Mouse (Mus musculus) cerebellum, postnatal 4 days (tissue): ENCODE data around the gene Sinhcaf.
"Not testable (repeated sequence)": the region's sequence is repeated elsewhere in the genome, so short reads cannot be mapped to it uniquely, and the experiment has no call there.

Source experiments
- DNase-seq, 2 experiments: peaks; one replicate each; pipeline ENCODE4 v3.0.0; 2022; ENCODE audit warnings: low spot score in 2 of 2, mixed read lengths in 1 of 2

Gene Sinhcaf

DNA sequence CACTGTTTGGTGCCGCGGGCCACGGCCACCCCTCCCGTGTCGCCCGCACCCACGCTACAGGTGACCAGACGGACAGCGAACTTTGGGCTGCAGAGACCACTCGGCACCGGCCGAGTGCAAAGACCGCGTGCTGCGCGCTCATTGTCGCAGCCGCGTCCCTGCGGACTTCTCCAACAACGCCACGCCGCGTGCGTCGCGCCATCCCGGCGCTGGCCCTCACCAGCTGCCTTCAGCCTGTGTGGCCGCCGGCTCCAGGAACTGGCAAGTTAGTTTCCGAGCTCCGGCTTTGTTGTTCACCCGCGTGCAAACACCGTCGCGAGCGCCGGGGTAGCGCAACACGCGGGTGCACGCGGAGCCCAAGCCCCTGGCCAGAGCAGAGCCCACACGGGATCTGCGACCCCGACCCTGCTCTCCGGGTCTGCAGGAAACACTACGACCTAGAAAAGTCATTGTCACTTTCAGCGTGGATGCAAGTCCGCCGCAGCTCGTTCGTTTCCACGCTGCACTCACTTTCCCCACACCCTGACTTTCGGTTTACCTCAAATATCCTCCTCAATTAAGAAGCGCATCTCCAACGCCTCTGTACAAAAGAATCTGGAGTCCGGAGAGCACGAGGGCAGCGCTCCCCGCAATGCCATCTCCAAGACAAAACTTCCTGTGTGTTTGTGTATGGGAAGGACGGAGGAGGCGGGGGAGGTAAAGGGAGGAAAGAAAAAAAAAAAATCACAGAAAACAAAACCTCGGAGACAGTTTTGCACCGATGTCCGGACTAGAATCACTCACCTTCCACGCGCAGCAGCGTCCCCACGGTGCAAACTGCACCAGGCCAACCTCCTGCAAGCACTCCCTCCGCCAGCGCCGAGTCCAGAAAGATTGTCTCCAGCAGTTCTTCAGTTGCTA lies 508 bp downstream of the Sinhcaf start:
- peak in 1 of 2 experiments; percentile 43 for DNase-seq

DNA sequence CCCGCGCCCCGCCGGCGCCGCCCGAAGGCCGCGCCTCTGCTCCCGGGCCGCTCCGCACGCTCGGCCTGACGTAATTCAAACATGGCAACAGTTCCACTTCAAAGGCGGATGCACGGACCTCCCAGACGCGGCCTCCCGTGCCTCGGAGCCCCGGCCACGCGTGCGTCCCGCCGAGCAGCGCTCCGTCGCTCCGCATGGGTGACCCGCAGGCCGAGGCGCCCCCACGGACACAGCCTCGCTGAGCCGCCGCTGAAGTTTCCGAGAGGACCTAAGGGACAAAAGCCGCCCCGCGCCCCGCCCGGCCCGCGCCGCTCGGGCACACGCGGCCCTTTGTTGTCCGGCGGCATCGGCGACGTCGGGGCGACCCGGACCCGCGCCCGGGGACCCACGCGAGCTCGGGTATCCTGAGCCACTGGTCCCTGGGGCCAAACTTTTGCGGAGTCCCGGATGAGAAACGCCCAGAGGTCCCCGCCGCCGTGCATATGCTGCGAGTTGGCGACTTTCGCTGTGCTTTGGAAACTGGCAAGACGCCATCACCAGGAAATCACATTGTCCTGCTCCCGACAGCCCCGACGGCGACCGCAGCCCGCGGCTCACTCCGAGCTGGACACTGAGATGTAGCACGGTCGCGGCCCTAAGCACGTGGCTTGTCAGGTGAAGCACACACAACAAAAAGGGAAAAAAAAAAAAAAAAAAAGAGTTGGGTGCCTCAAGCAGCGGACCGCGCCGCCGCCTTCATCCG lies 1.3 kb downstream of the Sinhcaf start:
- DNase-seq, result peak; percentile 28 to 64

DNA sequence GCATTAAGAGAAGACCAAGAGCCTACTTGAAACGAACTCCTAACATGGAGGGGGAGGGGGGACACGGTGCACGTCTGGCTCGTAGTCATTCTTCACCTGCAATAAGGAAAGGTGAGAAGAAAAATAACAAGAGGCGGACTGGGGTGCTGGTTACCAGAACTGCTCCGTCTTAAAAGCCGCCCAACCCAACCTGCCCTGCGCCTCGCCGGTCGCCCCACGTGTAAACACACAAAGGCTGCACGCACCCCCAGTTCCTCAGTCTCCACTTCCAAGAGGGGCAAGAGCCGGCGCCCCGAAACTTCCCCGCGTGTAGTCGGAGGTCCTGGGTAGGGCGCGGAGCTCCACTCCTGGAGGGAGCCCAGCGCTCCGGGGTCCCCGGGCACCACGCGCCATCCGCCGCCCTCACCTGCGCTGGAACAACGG lies 1.9 kb downstream of the Sinhcaf start:
- no peak for DNase-seq

DNA sequence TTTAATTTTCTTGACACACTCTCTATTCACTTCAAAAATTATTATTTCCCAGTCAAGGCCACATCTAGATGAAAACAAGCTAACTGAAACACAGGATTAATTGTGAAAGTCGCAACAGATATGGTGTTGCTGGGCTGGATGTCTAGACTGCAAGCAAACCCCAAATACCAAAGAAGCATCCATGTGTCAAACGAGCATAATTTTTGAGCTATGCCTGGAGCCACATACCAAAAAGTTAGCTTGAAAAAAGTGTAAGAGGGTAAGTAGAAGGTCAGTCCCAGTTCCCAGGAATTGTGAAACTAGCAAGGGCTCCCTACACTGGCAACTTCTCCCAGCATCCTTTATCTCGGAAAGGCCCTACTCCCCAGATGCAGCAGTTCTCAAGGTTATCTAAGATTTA lies 2.6 kb downstream of the Sinhcaf start:
- DNase-seq, result no peak

DNA sequence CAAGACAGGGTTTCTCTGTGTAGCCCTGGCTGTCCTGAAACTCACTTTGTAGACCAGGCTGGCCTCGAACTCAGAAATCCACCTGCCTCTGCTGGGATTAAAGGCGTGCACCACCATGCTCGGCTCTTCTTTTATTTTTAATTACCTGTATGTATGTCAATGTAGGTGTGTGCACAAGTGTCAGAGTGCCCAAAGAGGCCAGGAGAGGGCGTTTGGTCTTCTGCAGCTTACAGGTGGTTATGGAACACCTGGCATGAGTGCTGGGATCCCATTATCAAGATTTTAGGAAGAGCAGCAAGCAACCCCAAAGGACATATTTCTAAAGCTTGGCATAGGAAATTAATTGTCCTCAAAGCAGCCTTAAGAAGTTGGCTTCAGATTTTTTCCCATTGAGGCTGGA lies 3.9 kb downstream of the Sinhcaf start:
- no peak for DNase-seq

DNA sequence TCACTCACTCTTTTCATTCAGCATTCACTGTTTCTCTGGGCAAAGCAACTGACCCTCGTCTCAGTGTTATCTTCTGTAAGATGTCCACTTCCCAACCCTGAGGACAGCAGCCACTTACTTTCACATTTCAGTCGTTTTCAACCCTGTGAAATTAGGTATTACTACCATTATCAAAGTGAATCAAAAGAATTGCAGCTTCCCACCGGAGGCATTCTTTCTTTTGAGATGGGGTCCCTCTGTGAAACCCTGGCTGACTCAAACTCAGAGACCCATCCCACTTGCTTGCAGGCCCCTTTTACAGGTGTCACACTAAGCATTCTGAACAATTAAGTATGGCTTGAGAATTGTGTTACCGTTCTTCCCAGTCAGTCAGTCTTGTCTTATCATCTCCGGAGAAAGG lies 4.4 kb downstream of the Sinhcaf start:
- no peak for DNase-seq

DNA sequence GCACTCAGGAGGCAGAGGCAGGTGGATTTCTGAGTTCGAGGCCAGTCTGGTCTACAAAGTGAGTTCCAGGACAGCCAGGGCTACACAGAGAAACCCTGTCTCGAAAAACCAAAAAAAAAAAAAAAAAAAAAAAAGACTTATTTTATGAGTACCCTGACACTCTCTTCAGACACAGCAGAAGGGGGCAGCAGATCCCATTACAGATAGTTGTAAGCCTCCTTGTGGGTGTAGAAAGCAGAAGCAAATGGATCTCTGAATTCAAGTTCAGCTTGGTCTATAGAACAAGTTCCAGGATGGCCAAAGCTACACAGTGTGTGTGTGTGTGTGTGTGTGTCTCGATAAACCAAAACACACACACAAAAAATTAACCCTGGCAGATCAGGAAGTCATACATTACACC lies 5.9 kb downstream of the Sinhcaf start:
- not testable (repeated sequence) for DNase-seq

DNA sequence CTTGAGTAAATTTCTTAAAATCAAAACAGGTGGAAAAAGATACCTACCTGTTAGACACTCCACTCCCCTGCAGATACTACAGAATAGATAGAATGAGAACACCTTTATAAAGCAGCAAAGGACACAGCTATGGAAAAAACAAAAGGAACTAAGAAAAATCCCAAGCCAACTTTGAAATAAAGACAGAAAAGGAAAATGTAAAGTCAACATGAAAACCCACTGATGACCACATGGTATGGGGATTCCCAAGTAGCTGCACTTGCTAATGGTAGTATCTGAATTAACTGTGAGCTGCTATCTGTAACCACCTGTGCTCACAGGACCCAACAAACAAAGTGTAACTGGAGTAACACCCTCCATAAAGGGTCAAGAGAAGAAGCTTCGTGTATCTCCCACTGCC lies 8.6 kb downstream of the Sinhcaf start:
- no peak for DNase-seq

DNA sequence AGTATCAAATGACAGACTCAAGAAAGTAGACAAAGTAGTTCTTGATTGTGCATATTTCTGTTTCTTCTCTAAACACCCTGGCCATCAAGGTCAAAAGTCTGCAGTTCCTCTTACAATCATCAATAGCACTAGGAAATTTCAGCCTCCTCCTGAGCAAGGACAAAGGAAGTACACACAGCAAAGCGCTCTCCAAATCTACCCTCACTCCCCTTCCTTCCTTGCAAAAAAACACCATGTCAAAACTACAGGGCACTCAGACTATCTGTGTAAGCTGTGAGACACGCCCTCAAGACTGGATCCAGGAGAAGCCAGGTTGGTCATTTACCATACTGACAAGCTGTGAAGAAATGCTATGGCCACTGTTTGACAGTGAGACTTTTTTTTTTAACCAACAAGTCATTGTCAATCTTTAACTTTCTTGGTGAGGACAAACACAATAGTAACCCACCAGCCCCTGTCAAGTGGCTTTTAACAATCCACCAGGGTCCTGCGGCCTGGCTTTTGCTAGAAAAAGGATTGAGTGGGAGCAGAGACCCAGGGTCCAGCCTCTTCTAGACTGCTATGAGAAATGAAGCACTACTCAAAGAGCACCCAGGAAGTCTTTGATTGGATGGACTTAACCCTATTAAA lies 11.2 kb downstream of the Sinhcaf start:
- DNase-seq, result no peak

DNA sequence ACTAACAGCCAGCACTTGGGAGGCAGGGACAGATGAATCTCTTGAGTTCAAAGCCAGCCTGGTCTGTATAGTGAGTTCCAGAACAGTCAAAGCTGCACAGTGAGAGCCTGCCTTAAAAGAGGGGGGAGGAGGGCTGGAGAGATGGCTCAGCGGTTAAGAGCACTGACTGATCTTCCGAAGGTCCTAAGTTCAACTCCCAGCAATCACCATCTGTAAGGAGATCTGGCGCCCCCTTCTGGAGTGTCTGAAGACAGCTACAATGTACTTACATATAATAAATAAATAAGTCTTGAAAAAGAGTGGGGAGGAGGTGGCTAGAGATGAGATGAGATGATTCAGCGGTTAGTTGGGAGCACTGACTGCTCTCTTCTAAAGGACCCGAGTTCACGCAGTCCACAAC lies 15.0 kb downstream of the Sinhcaf start:
- no peak for DNase-seq

DNA sequence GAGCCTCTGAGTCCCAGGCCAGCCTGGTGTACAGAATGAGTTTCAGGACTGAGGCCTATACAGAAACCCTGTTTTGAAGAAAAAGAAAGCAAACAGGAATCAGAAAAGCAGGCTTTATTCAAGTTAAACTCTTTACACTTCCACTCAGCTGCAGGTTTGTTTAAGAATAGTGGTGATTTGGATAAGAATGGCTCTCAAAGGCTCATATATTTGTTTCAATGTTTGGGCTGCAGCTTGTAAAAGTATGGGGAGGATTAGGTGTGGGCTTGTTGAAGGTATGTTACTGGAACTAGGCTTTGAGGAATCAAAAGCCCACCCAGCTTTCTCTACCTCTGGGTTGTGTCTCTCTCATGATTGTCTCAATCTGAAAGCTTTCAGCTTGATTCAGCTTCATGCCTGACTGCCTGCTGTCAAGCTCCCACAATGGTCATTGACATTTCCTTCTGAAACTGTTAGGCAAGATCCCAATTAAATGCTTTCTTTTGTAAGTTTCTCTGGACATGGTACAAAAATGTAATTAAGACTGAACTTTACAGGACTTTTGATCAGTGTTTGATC lies 27.3 kb downstream of the Sinhcaf start:
- DNase-seq, result no peak

DNA sequence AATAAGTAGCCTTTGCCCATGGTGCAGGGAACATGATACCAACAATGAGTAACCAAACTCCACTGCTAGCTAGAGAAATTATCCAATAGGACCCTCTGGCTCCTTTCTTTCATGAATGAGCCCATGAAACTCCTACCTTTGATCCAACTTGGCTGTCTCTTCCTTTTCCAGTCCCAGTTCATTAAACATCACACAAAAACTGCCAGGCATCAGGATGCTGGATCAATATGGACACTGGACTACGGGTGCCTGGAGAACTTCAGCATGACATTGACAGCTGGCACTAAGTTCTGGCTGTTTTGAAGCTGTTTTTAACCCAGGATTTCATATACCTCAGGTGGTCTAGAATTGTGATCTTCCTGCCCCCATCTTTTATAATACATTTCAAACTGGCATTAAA lies 28.6 kb downstream of the Sinhcaf start:
- DNase-seq, result no peak

DNA sequence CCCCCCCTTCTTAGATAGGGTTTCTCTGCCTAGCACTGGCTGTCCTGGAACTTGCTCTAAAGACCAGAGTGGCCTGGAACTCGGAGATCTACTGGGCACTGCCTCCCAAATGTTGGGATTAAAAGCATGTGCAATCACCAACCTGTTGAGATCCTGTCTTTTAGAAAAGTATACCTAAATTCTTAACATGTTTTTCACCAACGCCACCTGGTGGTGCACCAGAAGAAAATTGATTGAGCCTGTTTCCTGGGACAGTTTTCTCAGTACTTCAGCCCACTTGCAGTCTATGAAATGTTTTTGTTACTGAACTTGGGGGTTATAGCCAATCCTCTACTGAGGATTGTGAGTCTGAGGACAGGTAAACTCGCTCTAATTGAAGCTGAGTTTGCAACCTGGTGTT lies 29.4 kb downstream of the Sinhcaf start:
- DNase-seq, result no peak

DNA sequence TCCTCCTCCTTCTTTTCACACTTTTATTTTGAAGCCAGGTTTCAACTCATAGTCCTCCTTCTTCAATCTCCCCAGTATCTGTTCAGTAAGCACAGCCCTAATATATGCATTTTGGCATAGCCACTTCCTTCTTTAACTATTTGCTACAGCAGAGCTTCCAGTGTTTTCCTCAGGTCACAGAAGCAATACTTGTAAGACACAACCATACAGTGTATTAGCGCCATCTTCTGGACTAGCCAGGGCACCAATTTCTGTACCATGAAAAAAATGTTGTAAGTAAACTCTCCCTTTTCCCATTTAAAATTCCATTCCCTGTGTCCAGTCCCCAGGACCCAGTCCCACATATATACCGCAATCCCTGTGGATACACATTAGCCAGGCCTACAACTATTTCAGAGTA lies 32.3 kb downstream of the Sinhcaf start:
- DNase-seq, result peak in 1 of 2 experiments; percentile 36

DNA sequence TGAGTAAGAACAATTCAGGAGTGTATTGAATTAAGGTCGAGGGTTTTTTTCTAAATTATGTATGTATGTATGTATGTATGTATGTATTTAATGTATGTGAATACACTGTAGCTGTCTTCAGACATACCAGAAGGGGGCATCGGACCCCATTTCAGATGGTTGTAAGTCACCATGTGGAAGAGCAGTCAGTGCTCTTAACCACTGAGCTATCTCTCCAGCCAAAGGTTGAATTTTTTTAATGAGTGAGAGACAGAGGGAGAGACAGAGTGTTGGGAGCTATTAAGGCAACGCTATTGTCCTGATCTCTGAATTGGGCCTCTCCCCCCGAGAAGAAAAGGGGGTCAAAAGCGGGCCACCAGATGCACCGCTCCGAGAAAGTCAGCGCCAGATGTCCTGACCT lies 34.4 kb downstream of the Sinhcaf start:
- not testable (repeated sequence) for DNase-seq

DNA sequence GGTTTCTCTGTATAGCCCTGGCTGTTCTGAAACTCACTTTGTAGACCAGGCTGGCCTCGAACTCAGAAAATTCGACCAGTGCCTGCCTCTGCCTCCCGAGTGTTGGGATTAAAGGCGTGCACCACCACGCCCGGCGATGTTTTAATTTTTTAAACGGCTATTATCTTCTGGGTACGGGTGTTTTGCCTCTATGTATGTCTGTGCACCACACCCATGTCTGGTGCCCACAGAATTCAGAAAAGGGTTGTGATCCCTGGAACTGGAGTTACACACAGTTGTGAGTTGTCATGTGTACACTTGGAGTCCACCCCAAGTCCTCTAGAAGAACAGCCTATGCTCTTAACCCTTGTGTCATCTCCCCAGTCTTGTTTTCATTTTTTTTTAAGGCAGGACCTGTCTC lies 39.3 kb downstream of the Sinhcaf start:
- DNase-seq, result no peak

DNA sequence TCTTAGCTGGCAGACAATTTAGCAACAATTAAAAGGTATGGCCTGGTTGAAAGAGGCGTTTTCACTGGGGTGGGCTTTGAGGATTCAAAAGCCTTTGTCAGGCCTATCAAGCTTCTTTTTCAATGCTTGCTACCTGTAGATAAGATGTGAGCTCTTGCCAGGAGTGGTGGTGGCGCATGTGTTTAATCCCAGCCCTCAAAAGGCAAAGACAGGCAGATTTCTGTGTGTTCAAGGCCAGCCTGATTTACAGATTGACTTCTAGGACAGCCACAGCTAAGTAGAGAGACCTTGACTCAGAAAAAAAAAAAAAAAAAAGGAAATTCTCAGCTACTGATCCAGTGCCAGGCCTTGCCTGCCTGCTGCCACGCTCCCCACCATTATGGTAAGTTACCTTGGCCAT lies 43.5 kb downstream of the Sinhcaf start:
- no peak for DNase-seq

DNA sequence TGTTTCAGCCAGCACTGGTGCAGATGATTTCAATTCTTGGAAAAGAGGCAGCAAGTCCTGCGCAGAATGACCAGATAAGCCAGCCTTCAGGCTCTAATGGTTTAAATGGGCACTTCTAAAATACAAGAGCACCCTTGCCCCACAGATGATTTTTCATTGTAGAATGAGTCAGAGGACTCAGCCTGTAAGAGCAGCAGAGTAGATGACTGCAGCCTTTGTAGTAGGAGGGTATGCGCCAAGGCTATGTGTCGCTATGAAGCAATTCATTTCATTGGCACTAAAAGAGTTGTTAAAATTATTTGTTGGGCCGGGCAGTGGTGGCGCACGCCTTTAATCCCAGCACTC lies 49.8 kb downstream of the Sinhcaf start:
- DNase-seq, result no peak

DNA sequence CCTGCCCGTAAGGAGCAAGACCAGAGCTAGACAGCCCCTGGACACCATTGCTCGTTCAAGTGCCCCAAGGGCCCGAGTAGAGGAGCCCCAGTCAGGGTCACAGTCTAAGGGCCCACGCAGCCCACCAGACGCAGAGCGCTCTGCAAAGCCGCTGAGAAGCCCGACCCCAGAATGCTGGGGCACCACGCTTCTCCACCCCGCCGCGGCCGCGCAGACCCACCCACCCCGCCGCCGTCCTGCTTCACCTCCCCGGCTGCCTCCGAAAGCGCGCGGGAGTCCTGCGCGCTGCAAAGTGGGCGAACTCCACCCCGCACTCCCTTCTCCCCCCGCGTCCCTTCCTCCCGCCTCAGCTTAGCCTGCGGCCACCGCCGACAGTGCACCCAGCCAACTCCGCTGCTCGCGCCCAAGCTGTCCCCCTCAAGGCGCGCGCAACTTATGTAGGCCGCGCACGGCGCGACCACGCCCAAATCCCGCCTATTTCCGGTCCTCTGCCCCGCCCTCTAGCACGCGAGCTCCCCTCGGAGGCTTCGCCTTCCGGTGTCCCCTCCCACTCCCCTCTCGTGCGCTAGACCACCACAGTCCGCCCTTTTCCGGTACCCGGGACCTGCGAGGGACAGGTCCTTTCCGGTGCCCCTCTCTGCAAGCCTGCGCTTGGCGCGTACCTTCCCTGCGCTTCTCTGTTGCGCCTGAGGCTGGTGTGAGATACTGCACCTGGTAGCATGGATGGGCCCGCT lies 50.3 kb downstream of the Sinhcaf start, which contains the start of gene Caprin2:
Gene Caprin2 (minus strand): TSS at position 465 of the 734 bp plus-strand sequence.
- DNase-seq, result peak; percentile 85 to 94

DNA sequence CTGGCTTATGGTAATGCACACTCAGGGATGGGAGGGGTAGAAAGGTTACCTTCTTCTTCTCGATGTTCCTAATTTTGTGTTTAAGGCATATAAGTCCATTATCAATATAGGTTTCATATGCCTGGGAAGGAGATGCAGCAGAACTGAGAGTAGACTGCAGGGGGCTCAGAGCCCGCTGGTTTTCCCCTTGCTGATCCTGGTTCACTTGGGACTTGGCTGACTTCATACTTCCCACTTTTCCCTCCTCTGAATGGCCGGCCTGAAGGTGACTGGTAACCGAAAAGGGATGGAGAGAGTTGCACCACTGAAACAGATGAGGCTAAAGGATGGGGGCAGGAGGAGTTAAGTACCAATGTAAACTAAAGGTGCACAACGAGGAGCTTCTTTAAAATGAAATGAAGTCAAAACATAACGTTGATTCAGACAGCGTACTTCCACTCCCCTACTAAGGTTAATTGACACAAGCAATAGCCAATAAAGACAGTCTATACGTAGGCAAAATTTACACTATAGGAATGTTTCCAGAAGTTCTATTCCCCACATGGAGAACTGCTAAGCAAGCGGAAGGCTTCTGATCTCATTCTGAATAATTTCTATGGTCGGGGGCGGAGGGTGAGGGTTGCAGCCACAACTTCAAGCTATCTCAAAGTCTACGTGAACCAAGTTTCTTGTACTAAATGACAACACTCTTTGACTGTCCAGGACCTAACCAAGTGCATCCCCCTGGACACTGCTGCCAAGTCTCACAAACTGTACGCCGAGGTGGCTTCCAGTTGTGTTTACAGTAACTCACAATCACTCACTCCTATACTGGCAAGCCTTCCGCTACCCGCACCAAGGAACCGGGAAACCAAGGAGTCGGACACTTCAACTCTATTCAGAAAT lies 51.1 kb downstream of the Sinhcaf start:
- no peak for DNase-seq

DNA sequence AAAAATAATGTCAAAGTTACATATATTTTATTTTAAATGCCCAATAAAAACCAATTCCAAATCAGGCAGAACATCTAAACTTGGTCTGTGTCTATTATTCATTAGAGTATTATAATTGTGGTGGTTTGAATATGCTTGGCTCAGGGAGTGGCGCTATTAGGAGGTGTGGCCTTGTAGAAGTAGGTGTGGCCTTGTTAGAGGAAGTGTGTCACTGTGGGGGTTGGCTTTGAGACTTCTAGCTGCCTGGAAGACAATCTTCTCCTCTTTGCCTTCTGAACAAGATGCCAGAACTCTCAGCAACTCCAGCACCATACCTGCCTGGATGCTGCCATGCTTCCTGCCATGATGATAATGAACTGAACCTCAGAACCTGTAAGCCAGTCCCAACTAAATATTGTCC lies 72.4 kb downstream of the Sinhcaf start:
- DNase-seq, result no peak
